Mouse (Mus musculus) stomach, embryonic 14.5 days (tissue): ENCODE measurements around the gene Kctd19. TPM values are rescaled to one million over a fixed set of nuclear protein-coding genes. Genes with fewer than 3 reads are reported as not detected.

ENCODE experiments used
- ATAC-seq: fragments of 200-750 bp; cut with Nextera tagmentation; 2 replicates; pipeline ENCODE4 v1.8.0; 2017; ENCODE audit warnings: low read depth, moderate TSS enrichment; ENCODE audit not compliant: insufficient number of reproducible peaks, insufficient read depth, low FRiP score
- H3K27ac ChIP-seq: fragments of 300-500 bp; sonication (generic); 2 replicates; pipeline ENCODE4 v1.5.1; 2014; ENCODE audit warnings: mild to moderate bottlenecking, low read length, moderate library complexity, mixed read lengths
- H3K27me3 ChIP-seq: fragments of 300-500 bp; sonication (generic); 2 replicates; pipeline ENCODE4 v1.6.1; 2014; ENCODE audit warnings: low read length, control low read depth, mixed read lengths; ENCODE audit not compliant: control insufficient read depth, insufficient read depth
- H3K36me3 ChIP-seq: fragments of 300-500 bp; sonication (generic); 2 replicates; pipeline ENCODE4 v1.6.1; 2014; ENCODE audit warnings: mild to moderate bottlenecking, control low read depth, low read length, moderate library complexity, mixed read lengths; ENCODE audit not compliant: control insufficient read depth, insufficient read depth
- H3K4me1 ChIP-seq: fragments of 300-500 bp; sonication (generic); 2 replicates; pipeline ENCODE4 v1.6.1; 2014; ENCODE audit warnings: low read length, control low read depth, mixed read lengths; ENCODE audit not compliant: control insufficient read depth, insufficient read depth
- H3K4me2 ChIP-seq: fragments of 300-500 bp; sonication (generic); replicated peaks from 2 replicates; pipeline ENCODE4 v1.6.1; 2014; ENCODE audit warnings: low read depth, low read length, control low read depth
- H3K4me3 ChIP-seq: fragments of 300-500 bp; sonication (generic); 2 replicates; pipeline ENCODE4 v1.5.1; 2014; ENCODE audit warnings: low read depth, low read length, control low read depth
- H3K9ac ChIP-seq: fragments of 300-500 bp; sonication (generic); replicated peaks from 2 replicates; pipeline ENCODE4 v1.6.1; 2014; ENCODE audit warnings: low read depth, mild to moderate bottlenecking, control low read depth, low read length, moderate library complexity, mixed read lengths
- H3K9me3 ChIP-seq: fragments of 300-500 bp; sonication (generic); 2 replicates; pipeline ENCODE4 v1.6.1; 2016; ENCODE audit warnings: low read depth, low read length, control low read depth; ENCODE audit not compliant: control insufficient read depth
- WGBS: fragments of 180-500 bp; shearing (Covaris S2); extraction: QIAGEN DNeasy Blood & Tissue Kit; methylation state at CpG from one replicate; pipeline ENCODE4 v1.1.7; 2014; 5-methylcytosine and 5-hydroxymethylcytosine counted together
- polyA plus RNA-seq: library from polyadenylated mRNA; unstranded; fragments of >200 nt; fragmentation: Nextera tagmentation; extraction: Ambion mirVana; gene quantifications from 2 replicates; pipeline ENCODE4 v1.2.1, GENCODE M21; 2014

Kctd19 gene
- polyA plus RNA-seq, 1 experiment from 2014 or later = not detected

DNA sequence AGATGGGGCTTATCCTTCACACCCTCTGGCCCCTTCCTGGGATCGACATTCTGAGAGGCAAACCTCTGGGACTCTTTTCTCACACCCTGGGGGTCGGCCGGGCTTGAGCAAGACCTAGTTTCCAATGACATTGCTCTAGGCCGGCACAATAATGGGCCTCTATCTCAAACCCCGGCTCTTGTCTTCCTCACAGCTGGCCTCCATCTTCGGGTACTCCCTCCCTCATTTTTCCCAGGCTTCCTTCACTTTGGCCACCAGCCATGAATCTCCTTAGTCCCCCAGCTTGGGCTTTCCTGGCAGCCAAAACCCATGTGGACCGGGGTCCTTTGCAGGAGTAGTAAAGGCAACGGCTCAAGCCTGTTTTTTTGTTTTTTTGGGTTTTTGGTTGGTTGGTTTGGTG, 71.9 kb downstream of the Kctd19 start:
- Histone ChIP-seq H3K27me3 (no peaks in the 10 kb centered on the region), H3K27ac (peak overlapping the region; percentile 61; the same call in 1 of the 2 replicates), H3K4me2 (no peak overlapping the region), H3K9ac (no peak overlapping the region), H3K4me1 (peaks cover 28% of the 10 kb centered on the region), H3K9me3 (no peaks in the 10 kb centered on the region), H3K36me3 (peaks cover 17% of the 10 kb centered on the region), H3K4me3 (no peak overlapping the region)
- 23% methylated on average over 8 of the region's 8 CpGs for WGBS
- peak; percentile 33; the same call in 1 of the 2 replicates for ATAC-seq

DNA sequence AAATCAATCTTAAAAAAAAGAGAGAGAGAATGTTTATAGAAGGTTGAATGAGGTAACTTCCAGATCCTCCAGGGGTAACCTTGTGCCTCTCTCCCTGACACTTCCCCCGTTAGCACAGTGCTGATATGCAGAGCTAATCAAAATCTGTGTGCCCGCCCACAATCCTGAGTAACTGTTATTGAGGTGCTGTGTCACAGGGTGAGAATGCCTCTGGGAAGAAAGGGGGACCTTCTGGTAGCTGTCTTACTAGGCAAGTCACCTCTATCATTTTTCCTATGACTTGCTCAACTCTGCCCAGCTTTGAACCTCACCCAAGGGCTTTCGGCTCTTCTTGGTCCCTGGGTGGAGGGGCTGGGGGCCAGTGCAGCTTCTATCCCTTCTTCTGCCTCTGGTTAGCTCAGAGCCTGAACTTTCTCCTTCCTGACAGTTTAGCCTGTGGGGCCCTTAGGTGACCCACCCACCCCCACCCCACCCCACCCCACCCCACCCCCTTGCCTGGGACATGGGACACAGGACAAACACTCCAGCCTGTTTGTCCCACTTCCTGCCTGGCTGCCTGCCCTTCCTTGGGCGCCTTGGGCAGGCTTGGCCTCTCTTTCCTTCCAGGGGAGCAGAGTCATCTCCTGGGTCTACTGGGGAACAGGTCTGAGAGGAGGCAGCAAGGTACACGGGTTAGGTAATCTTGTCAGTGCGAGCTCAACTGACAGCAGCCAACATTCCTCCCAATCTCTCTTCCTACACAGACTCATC, 73.2 kb downstream of the Kctd19 start:
- Histone ChIP-seq H3K27me3 (no peaks in the 10 kb centered on the region), H3K4me3 (no peak overlapping the region), H3K4me2 (no peak overlapping the region), H3K36me3 (peaks cover 29% of the 10 kb centered on the region), H3K9ac (no peak overlapping the region), H3K27ac (no peak overlapping the region), H3K4me1 (peaks cover 16% of the 10 kb centered on the region), H3K9me3 (no peaks in the 10 kb centered on the region)
- no peak for ATAC-seq
- 74% methylated on average over 6 of the region's 6 CpGs for WGBS

DNA sequence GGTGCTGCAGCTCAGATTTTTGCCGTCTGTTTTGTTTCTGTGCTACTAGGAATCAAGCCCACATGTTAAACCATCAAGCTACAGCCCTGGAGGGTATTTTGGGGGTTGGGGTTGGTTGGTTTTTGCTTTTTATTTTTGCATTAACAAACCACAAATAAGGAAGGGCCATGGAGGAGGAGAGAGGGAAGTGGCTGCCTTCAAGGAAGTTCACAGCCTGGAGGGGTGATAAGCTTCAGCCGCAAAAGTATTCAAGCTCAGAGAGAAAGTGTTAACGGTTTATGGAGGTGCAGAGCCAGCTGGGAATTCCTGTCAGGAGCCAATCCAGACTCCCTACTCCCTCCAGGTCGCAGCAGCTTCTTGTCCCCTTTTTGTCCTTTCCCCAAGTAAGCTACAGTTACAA, 74.3 kb downstream of the Kctd19 start:
- no peak overlapping the region for H3K4me3 ChIP-seq
- WGBS = 35% methylated on average over 4 of the region's 4 CpGs
- peak overlapping the region; percentile 21; the same call in 1 of the 2 replicates for H3K27ac ChIP-seq
- no peak overlapping the region for H3K9ac ChIP-seq
- H3K4me2 ChIP-seq = no peak overlapping the region
- peaks cover 14% of the 10 kb centered on the region; the same call in 1 of the 2 replicates for H3K4me1 ChIP-seq
- no peak for ATAC-seq
- no peaks in the 10 kb centered on the region for H3K27me3 ChIP-seq
- peaks cover 39% of the 10 kb centered on the region for H3K36me3 ChIP-seq
- no peaks in the 10 kb centered on the region for H3K9me3 ChIP-seq

DNA sequence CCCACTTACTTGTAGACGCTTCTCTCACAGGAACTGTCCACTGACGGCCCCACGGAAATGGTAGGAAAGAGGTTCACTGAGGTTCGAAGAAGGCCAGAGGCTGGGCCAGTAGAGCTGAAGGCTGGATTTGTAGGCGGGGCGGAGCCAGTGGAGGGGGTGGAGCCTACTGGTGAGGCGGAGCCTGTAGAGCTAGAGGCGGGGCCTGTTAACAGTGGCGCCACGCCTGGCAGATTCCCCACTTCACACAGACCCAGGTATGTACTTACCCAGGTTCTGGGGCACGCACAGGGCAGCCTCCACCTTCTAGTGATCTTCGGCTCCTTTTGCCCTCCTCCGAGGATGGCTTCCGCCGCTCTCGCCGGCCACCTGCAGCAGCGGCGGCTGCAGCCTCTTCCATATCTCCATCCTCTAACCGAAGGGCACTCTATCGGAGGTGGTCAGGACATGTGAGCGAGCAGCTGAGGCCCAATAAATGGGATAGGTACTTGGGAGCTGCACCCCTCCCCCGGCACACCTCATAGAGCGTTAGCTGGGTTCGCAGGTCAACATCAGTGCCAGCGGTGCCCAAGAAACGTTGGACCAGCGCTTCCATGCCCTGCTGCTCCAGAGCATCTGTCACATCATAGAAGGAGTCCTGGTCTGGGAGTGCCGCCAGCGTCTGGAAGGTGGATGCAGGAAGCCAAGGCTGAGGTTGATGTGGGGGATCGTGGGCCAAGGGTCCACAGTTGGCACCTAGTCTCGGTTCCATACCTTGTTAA, 76.8 kb downstream of the Kctd19 start:
- Histone ChIP-seq H3K27ac (no peak overlapping the region), H3K36me3 (peaks cover 57% of the 10 kb centered on the region), H3K27me3 (no peaks in the 10 kb centered on the region), H3K4me3 (no peak overlapping the region), H3K4me2 (no peak overlapping the region), H3K4me1 (peaks cover 3% of the 10 kb centered on the region; the same call in 1 of the 2 replicates), H3K9me3 (no peaks in the 10 kb centered on the region), H3K9ac (no peak overlapping the region)
- 68% methylated on average over 32 of the region's 32 CpGs for WGBS
- ATAC-seq = no peak

Other genes starting within 250 kb of the Kctd19 start
- gene Cbfb, start 242.8 kb downstream of the Kctd19 start, polyA plus RNA-seq = 73.7 and 75.2 TPM in 2 replicates
- gene D230025D16Rik, start 188.4 kb downstream of the Kctd19 start, polyA plus RNA-seq = 33.1 and 34.5 TPM in 2 replicates
- 22.7 and 29.4 TPM in 2 replicates for gene B3gnt9, start 158.3 kb downstream of the Kctd19 start, polyA plus RNA-seq
- gene Tradd, start 148.9 kb downstream of the Kctd19 start, polyA plus RNA-seq = 21.7 and 22.0 TPM in 2 replicates
- 3.0 and 3.1 TPM in 2 replicates for gene Fbxl8, start 148.9 kb downstream of the Kctd19 start, polyA plus RNA-seq
- gene Hsf4, start 143.7 kb downstream of the Kctd19 start, polyA plus RNA-seq = not detected in 2 replicates
- 1.9 and 2.0 TPM in 2 replicates for gene Nol3, start 137.4 kb downstream of the Kctd19 start, polyA plus RNA-seq
- 10.3 and 10.7 TPM in 2 replicates for gene 4931428F04Rik, start 123.6 kb downstream of the Kctd19 start, polyA plus RNA-seq
- 7.9 and 9.2 TPM in 2 replicates for gene Exoc3l, start 117.4 kb downstream of the Kctd19 start, polyA plus RNA-seq
- 95.0 and 95.8 TPM in 2 replicates for gene E2f4, start 115.8 kb downstream of the Kctd19 start, polyA plus RNA-seq
- 14.3 and 15.2 TPM in 2 replicates for gene Elmo3, start 107.9 kb downstream of the Kctd19 start, polyA plus RNA-seq
- gene Lrrc29, start 87.2 kb downstream of the Kctd19 start, polyA plus RNA-seq = 2.6 and 3.6 TPM in 2 replicates
- 122 and 128 TPM in 2 replicates for gene Tmem208, start 87.1 kb downstream of the Kctd19 start, polyA plus RNA-seq
- 3.5 and 6.3 TPM in 2 replicates for gene Fhod1, start 65.5 kb downstream of the Kctd19 start, polyA plus RNA-seq
- 3.2 and 3.7 TPM in 2 replicates for gene Slc9a5, start 64.7 kb downstream of the Kctd19 start, polyA plus RNA-seq
- 0.14 and 0.64 TPM in 2 replicates for gene Plekhg4, start 40.2 kb downstream of the Kctd19 start, polyA plus RNA-seq
- not detected in 2 replicates for gene Lrrc36, start 69 bp upstream of the Kctd19 start, polyA plus RNA-seq
- 39.1 and 40.1 TPM in 2 replicates for gene Tppp3, start 58.0 kb upstream of the Kctd19 start, polyA plus RNA-seq
- gene Zdhhc1, start 83.4 kb upstream of the Kctd19 start, polyA plus RNA-seq = 33.9 and 37.2 TPM in 2 replicates
- 2.8 and 3.2 TPM in 2 replicates for gene Hsd11b2, start 105.3 kb upstream of the Kctd19 start, polyA plus RNA-seq
- 75.8 and 82.9 TPM in 2 replicates for gene Atp6v0d1, start 152.5 kb upstream of the Kctd19 start, polyA plus RNA-seq
- gene Ripor1, start 191.8 kb upstream of the Kctd19 start, polyA plus RNA-seq = 18.5 and 20.8 TPM in 2 replicates
- gene Ctcf, start 223.1 kb upstream of the Kctd19 start, polyA plus RNA-seq = 96.0 and 101 TPM in 2 replicates
- gene Agrp, start 223.9 kb upstream of the Kctd19 start, polyA plus RNA-seq = 0.95 and 1.5 TPM in 2 replicates